1 mouse cellular context compared by ENCODE assay signal in the genomic region with DNA sequence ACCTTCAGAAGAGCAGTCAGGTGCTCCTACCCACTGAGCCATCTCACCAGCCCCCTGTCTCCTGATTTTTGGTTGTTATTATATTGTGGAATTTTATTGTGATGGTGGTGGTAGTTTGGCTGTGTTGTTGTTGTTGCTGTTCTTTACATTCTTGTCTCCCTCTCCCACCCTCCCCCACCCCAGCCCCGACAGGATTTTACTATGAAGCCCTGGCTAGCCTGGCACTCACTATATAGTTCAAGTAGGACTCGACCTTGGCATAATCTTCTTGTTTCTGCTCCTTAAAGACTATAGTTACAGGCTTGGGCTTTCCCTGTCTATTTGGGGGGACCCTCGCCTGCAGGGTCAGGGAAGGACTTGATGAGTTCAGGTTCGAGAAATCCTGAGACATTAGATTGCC.
TF ChIP-seq lines count a peak whose summit lies in the region.

No protein-coding gene starts in this region.

TF ChIP-seq in MEL, 35 proteins besides CTCF, POLR2A, EP300 and RAD21 (continued from another document):
- TF ChIP-seq ELF1 (IDR thresholded peaks at IDR 0.05; ENCODE audit: low read depth, low read length) (no peak), MEF2A (IDR thresholded peaks at IDR 0.05; ENCODE audit: extremely low read depth, insufficient replicate concordance, low read depth, low read length, poor library complexity, severe bottlenecking) (no peak), POLR2AphosphoS2 (IDR thresholded peaks at IDR 0.05; ENCODE audit: low read length) (no peak), ZNF384 (IDR thresholded peaks at IDR 0.05; ENCODE audit: low read depth, low read length) (no peak), NELFE (IDR thresholded peaks at IDR 0.05; ENCODE audit: low read depth, low read length) (no peak), E2F4 (IDR thresholded peaks at IDR 0.05; ENCODE audit: borderline replicate concordance, low read depth, low read length) (no peak), MYB (IDR thresholded peaks at IDR 0.05; ENCODE audit: low read depth, low read length) (no peak)
